Mouse (Mus musculus): ENCODE measurements around the gene Crygf.
"Not testable (repeated sequence)": the region's sequence is repeated elsewhere in the genome, so short reads cannot be mapped to it uniquely, and the experiment has no call there.

Gene Crygf

DNA sequence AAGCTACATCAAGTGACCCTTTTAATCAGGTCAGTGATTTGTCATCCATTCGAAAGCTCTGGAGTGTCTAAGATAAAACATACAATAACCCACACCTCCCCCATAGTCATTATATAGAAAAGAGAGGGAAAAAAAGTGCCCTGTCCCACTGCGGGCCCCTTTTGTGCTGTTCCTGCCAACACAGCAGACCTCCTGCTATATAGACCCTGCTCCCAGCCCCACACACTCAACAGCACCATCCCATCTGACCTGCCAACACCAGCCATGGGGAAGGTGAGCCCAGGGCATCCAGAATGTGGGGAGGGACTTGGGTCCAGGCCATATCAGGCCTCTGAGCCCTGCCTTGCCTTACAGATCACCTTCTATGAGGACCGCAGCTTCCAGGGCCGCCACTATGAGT lies at the start of gene Crygf:
Crygf (plus strand) TSS at position 227 of the 400 bp plus-strand sequence.
- no peak for DNase-seq (ENCODE audit: low read depth in 2 of 2, low spot score in 2 of 2)

DNA sequence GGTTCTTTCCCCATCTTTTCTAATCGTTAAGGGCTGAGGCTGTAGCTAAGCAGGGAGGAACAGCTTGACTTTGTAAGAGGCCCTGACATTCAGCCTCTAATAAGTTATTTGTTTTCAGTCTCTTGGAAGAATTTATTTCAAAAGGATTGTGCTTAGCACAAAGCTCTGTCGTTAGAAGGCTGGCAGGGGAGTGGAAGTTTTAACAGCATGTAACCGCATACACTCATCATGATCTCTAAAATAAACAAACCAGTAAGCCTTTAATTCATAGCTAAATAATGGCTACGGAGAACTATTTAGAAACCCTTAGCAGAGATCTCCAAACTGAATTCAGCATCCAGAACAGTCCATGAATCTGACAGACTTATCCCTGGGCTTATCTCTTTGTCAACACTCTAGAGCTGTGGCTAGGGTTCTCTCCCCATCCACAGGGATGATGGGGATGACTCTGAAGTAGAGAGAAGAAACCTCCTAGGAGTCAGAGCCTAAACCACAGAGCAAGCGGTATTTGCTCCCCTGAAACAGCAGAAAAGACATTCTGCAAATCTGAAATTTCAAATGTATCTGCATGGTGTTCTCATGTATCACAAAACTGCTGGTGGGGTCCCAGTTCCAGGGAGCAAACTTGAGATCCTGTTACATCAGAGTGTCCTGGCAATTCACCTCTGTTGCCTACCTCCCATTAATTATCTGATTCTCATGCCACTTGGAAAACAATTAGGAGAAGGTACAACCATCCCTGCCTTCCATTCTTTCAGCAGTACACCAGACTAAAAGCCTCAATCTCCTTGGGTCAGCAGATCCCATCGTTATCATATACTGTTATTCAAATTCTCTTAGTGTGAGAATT lies 734 bp upstream of the Crygf start:
- DNase-seq (ENCODE audit: low read depth in 2 of 2, low spot score in 2 of 2), result no peak

- not testable (repeated sequence) for DNase-seq (ENCODE audit: low read depth in 2 of 2, low spot score in 2 of 2)
Observed at GRCm38 (mm10) chr1:65926696-65927095, 376 bp downstream of the Crygf start.

DNA sequence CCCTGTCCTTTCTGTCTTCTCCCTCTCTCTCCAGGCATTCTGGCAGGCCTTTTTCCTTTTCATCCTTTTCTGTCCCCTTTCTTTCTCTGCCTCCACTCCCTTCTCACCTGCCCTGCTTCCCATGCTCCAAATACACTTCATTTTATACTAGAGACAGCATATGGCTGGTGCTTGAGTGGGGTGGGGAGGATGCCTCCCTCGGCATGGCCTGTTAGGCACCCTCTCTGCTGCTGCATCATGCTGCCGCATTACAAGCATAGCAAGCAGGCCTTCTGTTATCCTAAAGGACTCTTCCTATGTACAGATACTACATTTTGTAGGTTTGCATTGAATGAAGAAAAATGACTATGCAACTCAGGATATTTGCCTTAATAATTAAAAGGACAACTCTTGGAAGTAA lies 3.7 kb downstream of the Crygf start:
- no peak for DNase-seq (ENCODE audit: low read depth in 2 of 2, low spot score in 2 of 2)

DNA sequence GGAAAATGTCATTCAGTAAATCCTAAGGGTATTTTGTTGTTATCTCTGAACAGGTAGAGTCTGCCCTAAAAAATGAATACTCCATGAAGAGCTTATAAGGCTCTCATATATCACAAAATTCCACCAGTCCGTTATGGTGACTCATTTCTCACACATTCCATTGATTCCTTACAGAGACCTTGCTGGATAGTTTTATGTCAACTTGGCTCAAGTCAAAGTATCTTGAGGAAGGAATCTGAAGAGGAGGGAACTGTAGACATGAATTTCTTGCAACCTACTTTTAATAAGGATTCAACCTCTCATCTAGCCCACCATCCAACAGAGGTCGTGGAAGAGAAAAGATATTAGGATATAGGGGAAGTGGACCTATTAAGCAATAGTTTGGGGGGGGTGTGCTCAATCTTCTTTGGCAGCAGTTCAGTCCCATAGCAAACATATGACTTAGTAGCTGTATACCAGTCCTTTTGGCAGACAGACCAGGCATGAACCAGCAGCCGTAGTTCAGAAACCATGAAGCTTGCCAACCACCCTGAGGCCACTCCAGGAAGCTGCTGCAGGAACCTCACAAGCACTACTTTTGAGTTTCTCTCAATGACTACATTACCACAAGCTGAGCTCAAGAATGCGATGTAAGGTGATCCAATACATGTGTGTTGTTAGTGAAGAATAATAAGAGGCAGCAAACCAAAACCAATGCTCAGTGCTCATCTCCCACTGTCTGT lies 5.9 kb downstream of the Crygf start:
- DNase-seq (ENCODE audit: low read depth in 2 of 2, low spot score in 2 of 2), result no peak

Measured in CD8-positive naive resting alpha-beta T cell, adult 2 months (primary cell).